Mouse (Mus musculus): ENCODE results near the gene Acsl4. TPM values are rescaled to one million over a fixed set of nuclear protein-coding genes. Genes with fewer than 3 reads are reported as not detected.

Gene Acsl4
- polyA plus RNA-seq, 1 experiment from 2014 or later, result 18.4 TPM

GRCm38 (mm10) chrX:142276573-142276972, 113.8 kb downstream of the Acsl4 start:
- WGBS, result 80% methylated on average over 3 of the region's 3 CpGs
- Histone ChIP-seq H3K36me3 (no peaks in the 10 kb centered on the region), H3K27ac (no peak overlapping the region), H3K9ac (no peak overlapping the region), H3K4me2 (no peak overlapping the region), H3K4me3 (no peak overlapping the region), H3K4me1 (replicated peaks) (no peaks in the 10 kb centered on the region), H3K9me3 (no peaks in the 10 kb centered on the region), H3K27me3 (peaks cover 3% of the 10 kb centered on the region; the same call in 1 of the 2 replicates)
- no peak for ATAC-seq (ENCODE audit: low FRiP score)

DNA sequence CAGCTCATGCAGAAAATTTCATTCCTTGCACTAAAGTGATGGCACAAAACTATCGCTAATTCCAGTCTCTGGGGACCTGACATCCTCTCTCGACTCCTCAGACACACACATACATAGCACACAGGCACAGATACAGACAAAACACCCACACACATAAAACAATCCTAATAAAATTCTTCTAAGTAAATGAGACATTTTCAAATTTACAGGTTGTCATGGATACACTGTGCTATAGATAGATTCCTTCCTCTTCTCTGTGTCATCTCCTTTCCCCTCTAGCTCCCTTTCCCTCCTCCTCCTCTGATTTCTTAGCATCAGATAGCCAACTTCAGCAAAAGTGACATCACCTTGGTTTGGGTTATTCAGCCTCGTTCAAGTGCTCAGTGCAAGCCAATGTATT, 114.3 kb downstream of the Acsl4 start:
- no peaks in the 10 kb centered on the region for H3K9me3 ChIP-seq
- no peak overlapping the region for H3K27ac ChIP-seq
- WGBS, result 79% methylated on average over 3 of the region's 3 CpGs
- no peaks in the 10 kb centered on the region for H3K36me3 ChIP-seq
- H3K4me3 ChIP-seq, result no peak overlapping the region
- no peak overlapping the region for H3K9ac ChIP-seq
- ATAC-seq (ENCODE audit: low FRiP score), result no peak
- peaks cover 3% of the 10 kb centered on the region; the same call in 1 of the 2 replicates for H3K27me3 ChIP-seq
- H3K4me1 ChIP-seq (replicated peaks), result no peaks in the 10 kb centered on the region
- no peak overlapping the region for H3K4me2 ChIP-seq

Other genes starting within 250 kb of the Acsl4 start
- gene Gucy2f, start 193.6 kb downstream of the Acsl4 start, polyA plus RNA-seq (2015; fragmentation: Nextera tagmentation; extraction: Ambion mirVana), result 0.08 and 0.17 TPM in 2 replicates
- gene Nxt2, start 163.8 kb downstream of the Acsl4 start, polyA plus RNA-seq (2015; fragmentation: Nextera tagmentation; extraction: Ambion mirVana), result 13.0 and 14.7 TPM in 2 replicates
- 30.5 and 33.9 TPM in 2 replicates for gene Kcne1l, start 84.2 kb downstream of the Acsl4 start, polyA plus RNA-seq (2015; fragmentation: Nextera tagmentation; extraction: Ambion mirVana)

Data from hindbrain, embryonic 13.5 days (tissue).